Mouse (Mus musculus) hematopoietic stem cell, adult 5-6 weeks (primary cell): ENCODE measurements around the gene Sema6b. TPM values are rescaled to one million over a fixed set of nuclear protein-coding genes. Genes with fewer than 3 reads are reported as not detected.
A peak's percentile ranks its signal among the peaks of the same experiment; 100 is the strongest.

Experiments used
- ATAC-seq, 2 experiments: fragments of 125-278 bp in 1 of 2; replicated peaks in 1 of 2; 2 replicates each; pipeline ENCODE4 v1.8.0; 2016 to 2017; ENCODE audit warnings: inconsistent platforms in 2 of 2, mild to moderate bottlenecking in 2 of 2, moderate number of reproducible peaks in 2 of 2, low read depth in 1 of 2, moderate TSS enrichment in 1 of 2; ENCODE audit not compliant: low FRiP score in 2 of 2, poor library complexity in 2 of 2, severe bottlenecking in 2 of 2, insufficient read depth in 1 of 2, low TSS enrichment in 1 of 2
- total RNA-seq: library from RNA; stranded (forward); fragments of 172-1452, 232-1000 nt; gene quantifications from 2 replicates; pipeline ENCODE4 v1.2.3, GENCODE M21; 2017

Gene Sema6b
- total RNA-seq, 1 experiment from 2014 or later = 0.99 TPM

GRCm38 (mm10) chr17:56148790-56149618, 8.9 kb upstream of the Sema6b start:
- ATAC-seq = 0 out of 4 replicates have a peak, but pooled peaks of 1 of the 2 experiments have one; percentile 13

- no peak for ATAC-seq
Measured at GRCm38 (mm10) chr17:56148280-56148679, 8.1 kb upstream of the Sema6b start.

GRCm38 (mm10) chr17:56147420-56147819, 7.3 kb upstream of the Sema6b start:
- ATAC-seq = no peak

GRCm38 (mm10) chr17:56146131-56146530, 6.0 kb upstream of the Sema6b start:
- no peak for ATAC-seq

GRCm38 (mm10) chr17:56144546-56144945, 4.4 kb upstream of the Sema6b start:
- ATAC-seq = no peak

GRCm38 (mm10) chr17:56141702-56142605, 1.8 kb upstream of the Sema6b start:
- peak in 1 of 2 experiments; percentile 18; a peak in 1 of 4 replicates for ATAC-seq

- ATAC-seq = no peak
Measured at GRCm38 (mm10) chr17:56139355-56139754, 788 bp downstream of the Sema6b start.

GRCm38 (mm10) chr17:56137839-56138613, 2.1 kb downstream of the Sema6b start:
- no peak for ATAC-seq

- no peak for ATAC-seq
Measured at GRCm38 (mm10) chr17:56136558-56136957, 3.6 kb downstream of the Sema6b start.

GRCm38 (mm10) chr17:56134463-56134971, 5.6 kb downstream of the Sema6b start:
- peak; percentile 68 to 75 for ATAC-seq

GRCm38 (mm10) chr17:56133457-56134363, 6.4 kb downstream of the Sema6b start:
- ATAC-seq = peak; percentile 25 to 38; a peak in 3 of 4 replicates

GRCm38 (mm10) chr17:56132661-56133060, 7.5 kb downstream of the Sema6b start:
- ATAC-seq = peak; percentile 15 to 34; a peak in 1 of 4 replicates

GRCm38 (mm10) chr17:56131814-56132213, 8.3 kb downstream of the Sema6b start:
- no peak for ATAC-seq

- ATAC-seq = no peak
Measured at GRCm38 (mm10) chr17:56131136-56131535, 9.0 kb downstream of the Sema6b start.

GRCm38 (mm10) chr17:56128246-56128645, 11.9 kb downstream of the Sema6b start:
- ATAC-seq = peak; percentile 19 to 38; a peak in 2 of 4 replicates

GRCm38 (mm10) chr17:56126175-56126574, 14.0 kb downstream of the Sema6b start:
- ATAC-seq = no peak
